Mouse (Mus musculus): Measurements from ENCODE around the gene Wnt10b. TPM values are rescaled to one million over a fixed set of nuclear protein-coding genes. Genes with fewer than 3 reads are reported as not detected.

Wnt10b gene
- total and polyA plus RNA-seq, 2 experiments from 2014 or later = 1.4 TPM; not detected in 1

GRCm38 (mm10) chr15:98765929-98766328 lies 12.0 kb downstream of the Wnt10b start:
- Histone ChIP-seq H3K4me3 (ENCODE audit: low read length) (no peak overlapping the region), H3K4me2 (ENCODE audit: low read depth, low read length) (no peak overlapping the region), H3K4me1 (ENCODE audit: insufficient read depth, low read length) (peaks cover 8% of the 10 kb centered on the region), H3K36me3 (ENCODE audit: insufficient read depth, low read length) (0 out of 2 replicates have a peak, but pooled peaks cover 2% of the 10 kb centered on the region), H3K27ac (no peak overlapping the region), H3K27me3 (ENCODE audit: insufficient read depth, low read length) (0 out of 2 replicates have a peak, but pooled peaks cover 7% of the 10 kb centered on the region), H3K9me3 (ENCODE audit: low read length) (no peaks in the 10 kb centered on the region), H3K9ac (replicated peaks; ENCODE audit: low read length) (no peak overlapping the region)
- no peak for TF ChIP-seq CTCF (IDR thresholded peaks at IDR 0.05; ENCODE audit: low read depth)
- 45% methylated on average over 4 of the region's 4 CpGs for WGBS
- ATAC-seq (no peak), DNase-seq (ENCODE audit: low spot score) (no peak)

DNA sequence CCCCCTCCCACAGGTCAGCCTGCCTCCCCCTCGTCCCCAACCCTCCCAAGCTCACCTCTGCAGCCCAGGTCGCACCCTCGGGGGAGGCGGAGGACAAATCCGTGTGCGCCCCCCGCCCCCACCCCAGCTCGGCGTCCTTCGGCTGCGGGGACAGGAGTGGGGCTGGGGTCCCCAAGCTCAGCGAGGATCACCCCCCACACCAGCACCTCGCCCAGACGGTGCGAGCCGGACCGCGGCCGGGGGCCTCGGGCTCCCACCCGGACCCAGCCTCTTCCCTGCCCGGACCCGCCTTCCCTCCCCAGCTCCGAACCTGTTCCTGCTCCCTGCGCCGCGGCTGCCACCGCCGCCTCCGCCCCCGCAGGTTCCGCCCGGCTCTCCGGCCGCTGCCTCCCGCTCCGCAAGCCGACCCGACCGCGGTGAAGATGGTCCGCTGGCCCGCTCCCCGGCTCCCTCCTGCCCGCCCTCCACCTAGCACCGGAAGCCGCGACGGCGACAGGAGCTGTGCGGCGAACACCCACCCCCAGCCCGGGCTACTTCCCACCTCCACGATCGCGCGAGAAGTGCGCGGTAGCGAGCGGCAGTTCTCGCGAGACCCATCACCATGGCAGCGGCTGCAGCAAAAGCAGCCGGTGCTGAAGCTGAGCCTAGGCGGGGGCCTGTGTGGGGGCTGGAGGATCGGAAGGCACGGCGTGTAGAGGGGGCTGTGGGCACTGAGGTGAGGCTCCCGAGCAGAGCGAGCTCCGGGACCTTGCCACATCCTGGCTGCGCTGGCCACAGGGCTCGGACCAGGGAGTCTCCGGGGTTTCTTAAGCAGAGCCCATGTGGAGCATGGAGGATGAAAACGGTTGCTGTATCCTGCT lies 15.1 kb downstream of the Wnt10b start, which contains the start of gene Arf3:
Arf3 (minus strand) TSS at position 545 of the 860 bp plus-strand sequence.
- 0 out of 2 replicates have a peak, but pooled peaks cover 11% of the 10 kb centered on the region for H3K36me3 ChIP-seq (ENCODE audit: insufficient read depth, low read length)
- 1% methylated on average over 72 of the region's 76 CpGs for WGBS
- ATAC-seq (peak; percentile 97), DNase-seq (ENCODE audit: low spot score) (peak; percentile 98)
- peak within 1 kb of the TSS; percentile 66 for H3K4me2 ChIP-seq (ENCODE audit: low read depth, low read length)
- peak within 1 kb of the TSS; percentile 93 for H3K27ac ChIP-seq
- H3K4me3 ChIP-seq (ENCODE audit: low read length) = peak within 1 kb of the TSS; percentile 92
- peak within 1 kb of the TSS; percentile 96 for H3K9ac ChIP-seq (replicated peaks; ENCODE audit: low read length)
- H3K9me3 ChIP-seq (ENCODE audit: low read length) = no peaks in the 10 kb centered on the region
- peaks cover 9% of the 10 kb centered on the region for H3K4me1 ChIP-seq (ENCODE audit: insufficient read depth, low read length)
- TF ChIP-seq CTCF (IDR thresholded peaks at IDR 0.05; ENCODE audit: low read depth) = 0 out of 2 replicates have a peak, but pooled peaks have one; percentile 4
- no peaks in the 10 kb centered on the region for H3K27me3 ChIP-seq (ENCODE audit: insufficient read depth, low read length)

DNA sequence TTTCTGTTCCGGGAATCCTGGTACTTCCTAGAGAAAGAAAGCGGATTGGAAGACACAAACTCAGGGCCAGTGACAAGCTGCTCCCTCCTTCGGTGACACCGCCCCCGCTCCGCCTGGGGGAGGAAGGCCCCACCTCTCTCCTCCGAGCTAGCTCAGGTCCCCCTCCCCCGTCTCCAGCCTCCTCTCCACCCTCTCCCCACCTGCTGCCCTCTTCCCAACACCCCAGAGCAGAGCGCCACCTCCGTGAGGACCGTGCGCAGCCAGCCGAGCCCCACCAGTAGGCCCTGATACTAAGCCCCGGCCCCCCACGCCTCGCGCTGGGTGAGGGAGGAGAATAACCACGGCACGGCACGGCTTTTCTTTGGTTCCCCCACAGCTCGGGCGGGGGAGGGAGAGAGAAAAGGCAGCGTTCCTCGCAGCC lies 15.7 kb downstream of the Wnt10b start:
- Histone ChIP-seq H3K4me3 (ENCODE audit: low read length) (peak overlapping the region; percentile 92), H3K9me3 (ENCODE audit: low read length) (no peaks in the 10 kb centered on the region), H3K4me2 (ENCODE audit: low read depth, low read length) (peak overlapping the region; percentile 66), H3K9ac (replicated peaks; ENCODE audit: low read length) (peak overlapping the region; percentile 96), H3K4me1 (ENCODE audit: insufficient read depth, low read length) (peaks cover 9% of the 10 kb centered on the region), H3K36me3 (ENCODE audit: insufficient read depth, low read length) (0 out of 2 replicates have a peak, but pooled peaks cover 11% of the 10 kb centered on the region), H3K27me3 (ENCODE audit: insufficient read depth, low read length) (no peaks in the 10 kb centered on the region), H3K27ac (peak overlapping the region; percentile 93)
- ATAC-seq (peak; percentile 73), DNase-seq (ENCODE audit: low spot score) (peak; percentile 89)
- WGBS = under 1% methylated on average over 18 of the region's 24 CpGs
- TF ChIP-seq CTCF (IDR thresholded peaks at IDR 0.05; ENCODE audit: low read depth) = peak; percentile 47

DNA sequence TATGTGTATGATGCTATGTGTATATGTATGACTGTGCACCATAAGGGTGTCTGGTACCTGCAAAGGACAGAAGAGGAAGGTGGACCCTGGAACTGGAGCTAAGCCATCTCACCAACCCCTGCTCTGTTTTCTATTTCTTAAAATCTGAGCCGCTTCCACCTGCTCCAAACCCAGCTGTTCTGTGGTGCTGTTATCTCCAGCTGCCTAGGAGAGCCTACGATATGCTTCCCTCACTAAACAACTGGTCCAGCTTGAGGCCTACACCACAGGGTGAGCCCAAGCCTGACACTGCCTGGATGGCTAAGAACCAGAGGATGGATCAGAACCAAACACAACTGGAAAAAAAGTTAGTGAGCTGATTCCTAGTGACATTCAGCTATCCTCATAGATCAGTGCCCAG lies 23.8 kb downstream of the Wnt10b start:
- ATAC-seq (no peak), DNase-seq (ENCODE audit: low spot score) (no peak)
- 82% methylated on average over 2 of the region's 2 CpGs for WGBS

DNA sequence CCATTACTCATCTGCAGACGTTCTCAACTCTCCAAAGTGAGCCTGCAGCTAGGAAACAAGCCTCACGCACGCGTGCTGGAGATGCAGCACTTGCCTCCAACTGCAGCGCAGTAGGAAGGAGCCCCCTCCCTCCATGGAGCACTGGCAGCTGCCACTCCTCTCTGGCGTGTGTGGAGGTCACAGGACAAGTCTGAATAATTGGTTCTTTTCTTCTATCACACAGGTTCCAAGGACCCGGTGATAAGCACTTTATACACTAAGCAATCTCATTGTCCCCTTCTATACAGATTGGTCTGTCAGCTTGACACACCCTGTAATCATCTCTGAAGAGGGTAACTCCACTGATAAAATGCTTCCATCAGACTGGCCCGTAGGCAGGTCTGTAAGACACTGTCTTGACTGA lies 24.9 kb downstream of the Wnt10b start:
- no peaks in the 10 kb centered on the region for H3K4me1 ChIP-seq (ENCODE audit: insufficient read depth, low read length)
- ATAC-seq = no peak
- 53% methylated on average over 8 of the region's 8 CpGs for WGBS
- no peaks in the 10 kb centered on the region for H3K27me3 ChIP-seq (ENCODE audit: insufficient read depth, low read length)
- no peak overlapping the region for H3K4me2 ChIP-seq (ENCODE audit: low read depth, low read length)
- H3K9me3 ChIP-seq (ENCODE audit: low read length) = no peaks in the 10 kb centered on the region
- H3K4me3 ChIP-seq (ENCODE audit: low read length) = no peak overlapping the region
- H3K27ac ChIP-seq = no peak overlapping the region
- no peak for DNase-seq (ENCODE audit: low spot score)
- no peak for TF ChIP-seq CTCF (IDR thresholded peaks at IDR 0.05; ENCODE audit: low read depth)
- H3K36me3 ChIP-seq (ENCODE audit: insufficient read depth, low read length) = peaks cover 4% of the 10 kb centered on the region; the same call in 1 of the 2 replicates
- no peak overlapping the region for H3K9ac ChIP-seq (replicated peaks; ENCODE audit: low read length)

More for the DNA sequence above, 23.8 kb downstream of the Wnt10b start:
- Histone ChIP-seq H3K9me3 (ENCODE audit: low read length) (no peaks in the 10 kb centered on the region), H3K27ac (no peak overlapping the region), H3K36me3 (ENCODE audit: insufficient read depth, low read length) (peaks cover 4% of the 10 kb centered on the region; the same call in 1 of the 2 replicates), H3K4me2 (ENCODE audit: low read depth, low read length) (no peak overlapping the region), H3K4me3 (ENCODE audit: low read length) (no peak overlapping the region), H3K9ac (replicated peaks; ENCODE audit: low read length) (no peak overlapping the region), H3K4me1 (ENCODE audit: insufficient read depth, low read length) (no peaks in the 10 kb centered on the region), H3K27me3 (ENCODE audit: insufficient read depth, low read length) (no peaks in the 10 kb centered on the region)
- TF ChIP-seq CTCF (IDR thresholded peaks at IDR 0.05; ENCODE audit: low read depth) = no peak

- ATAC-seq = no peak
Measured at GRCm38 (mm10) chr15:98749093-98749492, 28.9 kb downstream of the Wnt10b start.

More at GRCm38 (mm10) chr15:98749093-98749492, 28.9 kb downstream of the Wnt10b start:
- TF ChIP-seq CTCF (IDR thresholded peaks at IDR 0.05; ENCODE audit: low read depth) = no peak
- no peaks in the 10 kb centered on the region for H3K4me1 ChIP-seq (ENCODE audit: insufficient read depth, low read length)
- H3K4me3 ChIP-seq (ENCODE audit: low read length) = no peak overlapping the region
- H3K9ac ChIP-seq (replicated peaks; ENCODE audit: low read length) = no peak overlapping the region
- H3K27me3 ChIP-seq (ENCODE audit: insufficient read depth, low read length) = no peaks in the 10 kb centered on the region
- H3K9me3 ChIP-seq (ENCODE audit: low read length) = no peaks in the 10 kb centered on the region
- H3K36me3 ChIP-seq (ENCODE audit: insufficient read depth, low read length) = peaks cover 4% of the 10 kb centered on the region; the same call in 1 of the 2 replicates
- H3K4me2 ChIP-seq (ENCODE audit: low read depth, low read length) = no peak overlapping the region
- DNase-seq (ENCODE audit: low spot score) = no peak
- no peak overlapping the region for H3K27ac ChIP-seq
- 97% methylated on average over 2 of the region's 2 CpGs for WGBS

All from hindbrain, postnatal 0 days (tissue).